Mouse (Mus musculus): ENCODE measurements around the gene Cog5. TPM values are rescaled to one million over a fixed set of nuclear protein-coding genes. Genes with fewer than 3 reads are reported as not detected.
A peak's percentile ranks its signal among the peaks of the same experiment; 100 is the strongest.

Cog5 gene
- total RNA-seq, 2 experiments from 2014 or later: 55.2 to 56.0 TPM

GRCm38 (mm10) chr12:31924135-31924534 is 269.5 kb downstream of the Cog5 start:
- intact Hi-C loops (cut with DNase I): loop anchor here (10.0 kb wide), 1 partner anchor 549 kb away; no protein-coding TSS in a partner anchor
- DNase-seq: no peak

GRCm38 (mm10) chr12:31925343-31925742 is 270.7 kb downstream of the Cog5 start:
- intact Hi-C loops (cut with DNase I): loop anchor here (5.0 to 10.0 kb wide), 3 partner anchors 203 to 551 kb away; no protein-coding TSS in a partner anchor
- no peak for DNase-seq

GRCm38 (mm10) chr12:31926661-31927061 is 272.0 kb downstream of the Cog5 start:
- peak; percentile 77 to 85 for DNase-seq
- intact Hi-C loops (cut with DNase I): loop anchor here (5.0 to 10.0 kb wide), 3 partner anchors 204 to 552 kb away; no protein-coding TSS in a partner anchor

GRCm38 (mm10) chr12:31928498-31928897 is 273.8 kb downstream of the Cog5 start:
- DNase-seq: no peak
- intact Hi-C loops (cut with DNase I): loop anchor here (5.0 to 10.0 kb wide), 3 partner anchors 206 to 554 kb away; no protein-coding TSS in a partner anchor

- DNase-seq: no peak
- intact Hi-C loops (cut with DNase I): no loop called here
Measured at GRCm38 (mm10) chr12:31931818-31932217, 277.1 kb downstream of the Cog5 start.

GRCm38 (mm10) chr12:31936657-31937300 is 282.1 kb downstream of the Cog5 start:
- DNase-seq: no peak
- intact Hi-C loops (cut with DNase I): no loop called here

- intact Hi-C loops (cut with DNase I): no loop called here
- no peak for DNase-seq
Measured at GRCm38 (mm10) chr12:31937613-31938012, 282.9 kb downstream of the Cog5 start.

- intact Hi-C loops (cut with DNase I): no loop called here
- no peak for DNase-seq
Measured at GRCm38 (mm10) chr12:31938391-31938997, 283.8 kb downstream of the Cog5 start.

- intact Hi-C loops (cut with DNase I): no loop called here
- no peak for DNase-seq
Measured at GRCm38 (mm10) chr12:31939026-31939425, 284.4 kb downstream of the Cog5 start.

GRCm38 (mm10) chr12:31943020-31943654 is 288.5 kb downstream of the Cog5 start:
- intact Hi-C loops (cut with DNase I): no loop called here
- DNase-seq: no peak

- no peak for DNase-seq
- intact Hi-C loops (cut with DNase I): no loop called here
Measured at GRCm38 (mm10) chr12:31944405-31944804, 289.7 kb downstream of the Cog5 start.

- intact Hi-C loops (cut with DNase I): no loop called here
- no peak for DNase-seq
Measured at GRCm38 (mm10) chr12:31947476-31947875, 292.8 kb downstream of the Cog5 start.

GRCm38 (mm10) chr12:31948101-31949000 is 293.7 kb downstream of the Cog5 start:
- no peak for DNase-seq
- intact Hi-C loops (cut with DNase I): no loop called here

- DNase-seq: peak; percentile 95
- intact Hi-C loops (cut with DNase I): no loop called here
Measured at GRCm38 (mm10) chr12:31949193-31949741, 294.6 kb downstream of the Cog5 start.

- peak; percentile 97 to 99 for DNase-seq
- intact Hi-C loops (cut with DNase I): loop anchor here (10.0 kb wide), 1 partner anchor 435 kb away; no protein-coding TSS in a partner anchor
Measured at GRCm38 (mm10) chr12:31949759-31950658, 295.3 kb downstream of the Cog5 start, which contains the start of gene Hbp1. Gene Hbp1 (minus strand): TSS chr12:31950535.

GRCm38 (mm10) chr12:31950659-31951031 is 296.0 kb downstream of the Cog5 start:
- intact Hi-C loops (cut with DNase I): loop anchor here (10.0 kb wide), 1 partner anchor 434 kb away; no protein-coding TSS in a partner anchor
- DNase-seq: peak in 1 of 2 experiments; percentile 90

GRCm38 (mm10) chr12:31955843-31956242 is 301.2 kb downstream of the Cog5 start:
- no peak for DNase-seq
- intact Hi-C loops (cut with DNase I): loop anchor here (10.0 kb wide), 1 partner anchor 429 kb away; no protein-coding TSS in a partner anchor

- intact Hi-C loops (cut with DNase I): no loop called here
- DNase-seq: no peak
Measured at GRCm38 (mm10) chr12:31964074-31964473, 309.4 kb downstream of the Cog5 start.

Data from heart, postnatal 14 days (tissue).